Comparison of ENCODE assay signal across 23 mouse cellular contexts in genomic region chr11:26587184-26587524, GRCm38 (mm10). TPM values are rescaled to one million over a fixed set of nuclear protein-coding genes. Genes with fewer than 3 reads are reported as not detected.
DNase-seq lines count a peak whose midpoint lies in the region; ATAC-seq lines count a peak whose summit lies in the region.
"Had no signal": no experiment of that assay in that cellular context is flagged by ENCODE, and none has a peak within 500 bp of the region (broad histone marks: within the 10 kb centered on the region; RNA-seq: fewer than 3 reads in every experiment).

No protein-coding gene starts in this region.

- H3K36me3 ChIP-seq in forebrain, embryonic 13.5 days (ENCODE audit: poor library complexity, severe bottlenecking): no peaks in the 10 kb centered on the region
- H3K36me3 ChIP-seq in forebrain, embryonic 11.5 days (ENCODE audit: control insufficient read depth, insufficient read depth, low read length): no peaks in the 10 kb centered on the region
- H3K36me3 ChIP-seq in liver, embryonic 12.5 days: peaks cover 49% of the 10 kb centered on the region
- H3K36me3 ChIP-seq: stomach, embryonic 15.5 days had no signal

- H3K9me3 ChIP-seq in forebrain, embryonic 13.5 days (replicated peaks): no peaks in the 10 kb centered on the region
- H3K9me3 ChIP-seq in forebrain, embryonic 11.5 days (ENCODE audit: control insufficient read depth, low read length): no peaks in the 10 kb centered on the region
- H3K9me3 ChIP-seq in liver, embryonic 12.5 days (replicated peaks): no peaks in the 10 kb centered on the region
- H3K9me3 ChIP-seq: megakaryocyte, embryonic 14.5 days; stomach, embryonic 15.5 days had no signal

- WGBS in forebrain, embryonic 13.5 days: 94% methylated on average over 1 of the region's 1 CpGs
- WGBS in forebrain, embryonic 11.5 days: 95% methylated on average over 1 of the region's 1 CpGs
- 84% methylated on average over 1 of the region's 1 CpGs for WGBS in liver, embryonic 12.5 days (ENCODE audit: insufficient replicate concordance)

- H3K27ac ChIP-seq in forebrain, embryonic 13.5 days: 0 out of 2 replicates have a peak overlapping the region, but pooled peaks have one; percentile 1
- no peak overlapping the region for H3K27ac ChIP-seq in forebrain, embryonic 11.5 days (ENCODE audit: low read depth, low read length)
- peak overlapping the region; percentile 30; the same call in 1 of the 2 replicates for H3K27ac ChIP-seq in liver, embryonic 12.5 days
- H3K27ac ChIP-seq: stomach, embryonic 15.5 days had no signal

- no peaks in the 10 kb centered on the region for H3K27me3 ChIP-seq in forebrain, embryonic 13.5 days
- no peaks in the 10 kb centered on the region for H3K27me3 ChIP-seq in forebrain, embryonic 11.5 days (ENCODE audit: control insufficient read depth, insufficient read depth, low read length)
- no peaks in the 10 kb centered on the region for H3K27me3 ChIP-seq in liver, embryonic 12.5 days (replicated peaks)
- H3K27me3 ChIP-seq: megakaryocyte, embryonic 14.5 days; Patski; stomach, embryonic 15.5 days had no signal

- peaks cover 8% of the 10 kb centered on the region; the same call in 1 of the 2 replicates for H3K4me1 ChIP-seq in forebrain, embryonic 13.5 days
- H3K4me1 ChIP-seq in forebrain, embryonic 11.5 days (replicated peaks; ENCODE audit: control insufficient read depth, insufficient read depth, low read length): no peaks in the 10 kb centered on the region
- H3K4me1 ChIP-seq in liver, embryonic 12.5 days: peaks cover 10% of the 10 kb centered on the region

- no peak for DNase-seq in forebrain, embryonic 11.5 days (ENCODE audit: low spot score)
- DNase-seq in liver: no peak
- no peak for DNase-seq in frontal cortex, postnatal 25 days (ENCODE audit: low spot score in 2 of 2)
- no peak for DNase-seq in neural tube, embryonic 10.5 days (ENCODE audit: extremely low spot score, low spot score)
- DNase-seq: adrenal gland, postnatal 36 days; heart, postnatal 36 days; kidney, adult 11 months; kidney, postnatal 25 days; lung, embryonic 14.5 days; retina, postnatal 1 day; thymus, postnatal 25 days had no signal

- H3K4me2 ChIP-seq in forebrain, embryonic 13.5 days: no peak overlapping the region
- no peak overlapping the region for H3K4me2 ChIP-seq in forebrain, embryonic 11.5 days (ENCODE audit: low read depth, low read length, severe bottlenecking)
- no peak overlapping the region for H3K4me2 ChIP-seq in liver, embryonic 12.5 days
- H3K4me2 ChIP-seq: lung, embryonic 14.5 days; stomach, embryonic 15.5 days had no signal

- no peak overlapping the region for H3K4me3 ChIP-seq in forebrain, embryonic 13.5 days
- H3K4me3 ChIP-seq in forebrain, embryonic 11.5 days (ENCODE audit: low read depth, low read length): no peak overlapping the region
- no peak overlapping the region for H3K4me3 ChIP-seq in liver, embryonic 12.5 days
- H3K4me3 ChIP-seq: erythroblast, embryonic 14.5 days; stomach, embryonic 15.5 days had no signal

- ATAC-seq in forebrain, embryonic 13.5 days: 0 out of 2 replicates have a peak, but pooled peaks have one; percentile 7
- ATAC-seq in forebrain, embryonic 11.5 days (replicated peaks; ENCODE audit: low FRiP score): no peak
- ATAC-seq in liver, embryonic 12.5 days: 0 out of 2 replicates have a peak, but pooled peaks have one; percentile 30
- peak; percentile 14 to 22; a peak in 2 of 4 replicates for ATAC-seq in hematopoietic stem cell, adult 5-6 weeks (replicated peaks in 1 of 2; ENCODE audit: insufficient read depth in 1 of 2, low FRiP score in 2 of 2, low TSS enrichment in 1 of 2, low read depth in 1 of 2, poor library complexity in 2 of 2, severe bottlenecking in 2 of 2)
- ATAC-seq in megakaryocyte-erythroid progenitor cell, adult 5-6 weeks (replicated peaks; ENCODE audit: low FRiP score, low TSS enrichment, poor library complexity, severe bottlenecking): peak; percentile 38
- ATAC-seq: Patski had no signal

- no peak overlapping the region for H3K9ac ChIP-seq in forebrain, embryonic 13.5 days
- no peak overlapping the region for H3K9ac ChIP-seq in forebrain, embryonic 11.5 days (ENCODE audit: low read length)
- no peak overlapping the region for H3K9ac ChIP-seq in liver, embryonic 12.5 days
- H3K9ac ChIP-seq: lung, embryonic 14.5 days; stomach, embryonic 15.5 days had no signal

RNA-seq across cellular contexts. Expression of gene Gm6899, which starts 5.9 kb away (rescaled TPM):
- polyA plus RNA-seq in forebrain, embryonic 13.5 days (2015; fragmentation: Nextera tagmentation; extraction: Ambion mirVana): not detected in 2 replicates
- not detected in 2 replicates for polyA plus RNA-seq in forebrain, embryonic 11.5 days (2014; fragmentation: Nextera tagmentation; extraction: Ambion mirVana)
- 0.25 TPM in 1 of 2 replicates, not detected in the other for polyA plus RNA-seq in liver, embryonic 12.5 days (2016; fragmentation: Nextera tagmentation; extraction: Ambion mirVana)
- not detected in 2 replicates for total RNA-seq in hematopoietic stem cell, adult 5-6 weeks (2017)
- total RNA-seq in megakaryocyte-erythroid progenitor cell, adult 5-6 weeks (2014; fragmentation: Nextera tagmentation): not detected in 2 replicates
- not detected in 2 replicates for total RNA-seq in megakaryocyte-erythroid progenitor cell, adult 5-6 weeks (2017)
- total RNA-seq: adrenal gland, postnatal 36 days; gastrocnemius, adult 8-10 months; heart, postnatal 36 days; layer of hippocampus, postnatal 25 days; left cerebral cortex, postnatal 36 days; neutrophil, adult 5-6 weeks had no signal
- polyA plus RNA-seq: erythroblast, embryonic 14.5 days; lung, embryonic 14.5 days; Patski; stomach, embryonic 15.5 days had no signal

RNA-seq across cellular contexts. Expression of gene Vrk2, which starts 6.6 kb away (rescaled TPM):
- 11.7 and 12.0 TPM in 2 replicates for polyA plus RNA-seq in forebrain, embryonic 13.5 days (2015; fragmentation: Nextera tagmentation; extraction: Ambion mirVana)
- polyA plus RNA-seq in forebrain, embryonic 11.5 days (2014; fragmentation: Nextera tagmentation; extraction: Ambion mirVana): 20.8 and 23.6 TPM in 2 replicates
- polyA plus RNA-seq in liver, embryonic 12.5 days (2016; fragmentation: Nextera tagmentation; extraction: Ambion mirVana): 26.5 and 26.7 TPM in 2 replicates
- 30.2 and 48.1 TPM in 2 replicates for total RNA-seq in hematopoietic stem cell, adult 5-6 weeks (2017)
- total RNA-seq in megakaryocyte-erythroid progenitor cell, adult 5-6 weeks (2014; fragmentation: Nextera tagmentation): 18.0 and 24.7 TPM in 2 replicates
- total RNA-seq in megakaryocyte-erythroid progenitor cell, adult 5-6 weeks (2017): 27.8 and 50.5 TPM in 2 replicates
